Mouse (Mus musculus) C2C12 (cell line): Measurements from ENCODE around the gene Zfp874b.
"Not testable (repeated sequence)": the region's sequence is repeated elsewhere in the genome, so short reads cannot be mapped to it uniquely, and the experiment has no call there.

Experiments
- CEBPB ChIP-seq: IDR thresholded peaks from one replicate; pipeline ENCODE4 v1.6.1; 2011; ENCODE audit warnings: low read depth, mild to moderate bottlenecking, control low read depth, moderate library complexity
- CTCF ChIP-seq: IDR thresholded peaks from one replicate; pipeline ENCODE4 v1.5.1; 2011; ENCODE audit not compliant: control insufficient read depth, insufficient read depth, insufficient read length
- MAX ChIP-seq: IDR thresholded peaks from one replicate; pipeline ENCODE4 v1.6.1; 2011; ENCODE audit warnings: mild to moderate bottlenecking, control low read depth
- MYOD1 ChIP-seq: IDR thresholded peaks from one replicate; pipeline ENCODE4 v1.6.1; 2011; ENCODE audit warnings: low read depth; ENCODE audit not compliant: control insufficient read depth, insufficient read length
- USF1 ChIP-seq: IDR thresholded peaks from one replicate; pipeline ENCODE4 v1.6.1; 2011; ENCODE audit warnings: low read depth, mild to moderate bottlenecking, control low read depth, moderate library complexity

- TF ChIP-seq CTCF, USF1, MAX, MYOD1, CEBPB: not testable (repeated sequence)
These were observed 20.4 kb downstream of the Zfp874b start for GRCm38 (mm10) chr13:67463506-67464185.
